Mouse (Mus musculus) stomach, postnatal 0 days (tissue): ENCODE data around the gene Lpin3.

Experiments used
- CTCF ChIP-seq: IDR thresholded peaks from 2 replicates; pipeline ENCODE4 v1.5.1; 2016; ENCODE audit warnings: antibody characterized with exemption, low read depth, mild to moderate bottlenecking, moderate library complexity
- EP300 ChIP-seq: optimal IDR thresholded peaks from 2 replicates; pipeline ENCODE3; 2016; ENCODE audit warnings: antibody characterized with exemption

DNA sequence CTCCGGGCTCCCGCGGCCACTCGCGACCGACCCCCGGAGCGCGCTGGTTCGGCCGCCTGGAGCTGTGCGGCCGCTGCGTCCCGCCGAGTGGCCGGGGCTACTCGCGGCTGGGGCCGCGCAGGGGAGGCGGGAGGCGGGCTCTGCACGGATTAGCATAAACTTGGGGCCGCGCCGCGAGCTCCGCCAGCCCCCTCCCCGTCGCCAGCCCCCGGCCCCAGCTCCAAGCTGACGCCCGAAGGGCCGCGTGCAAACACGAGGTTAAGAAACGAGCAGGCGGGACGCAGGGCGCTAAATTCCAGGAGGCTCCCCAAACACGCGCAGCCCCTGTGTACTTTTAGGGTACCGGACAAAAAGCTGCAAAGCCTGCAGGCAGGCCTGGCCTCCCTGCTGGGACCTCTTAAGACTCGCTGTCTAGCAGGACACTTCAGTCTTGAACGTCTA lies 31.8 kb downstream of the Lpin3 start, which contains the start of gene Emilin3:
- TF ChIP-seq CTCF: no peak
- TF ChIP-seq EP300: no peak
